Mouse (Mus musculus): ENCODE measurements around the gene Bysl.

DNA sequence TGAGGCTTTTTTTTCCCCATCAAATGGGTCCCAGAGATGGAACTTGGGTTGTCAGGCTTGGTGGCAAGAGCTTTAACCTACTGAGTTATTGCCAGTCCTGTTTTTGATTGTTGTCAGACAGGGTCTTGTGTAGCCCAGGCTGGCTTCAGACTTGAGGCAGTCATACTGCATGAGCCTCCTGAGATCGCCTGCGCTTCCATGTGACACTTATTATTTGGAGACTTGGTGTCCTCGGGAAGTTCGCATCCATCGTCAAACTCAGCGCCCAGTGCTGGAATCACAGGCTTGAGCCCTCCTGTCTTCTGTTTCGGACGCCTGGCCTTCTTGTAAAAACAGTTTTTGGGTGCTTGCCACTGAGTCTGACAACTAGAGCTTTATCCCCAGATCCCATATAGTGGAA lies 4.8 kb upstream of the Bysl start:
- TF ChIP-seq CTCF (IDR thresholded peaks at IDR 0.05), result no peak
- TF ChIP-seq POLR2A (IDR thresholded peaks at IDR 0.05; ENCODE audit: insufficient read depth, low read depth, low read length), result no peak
- no peak for TF ChIP-seq EP300 (IDR thresholded peaks at IDR 0.05; ENCODE audit: insufficient read depth, low read depth, low read length)
